Mouse (Mus musculus) forelimb bud, embryonic 11.5 days (tissue): Measurements from ENCODE around the gene Cel.
A peak's percentile ranks its signal among the peaks of the same experiment; 100 is the strongest.

ENCODE experiments used
- DNase-seq: peaks from one replicate; pipeline ENCODE4 v3.0.0-alpha.2; 2012; ENCODE audit warnings: low read depth, low spot score

Cel gene

GRCm38 (mm10) chr2:28537995-28538816, 25.0 kb downstream of the Cel start:
- DNase-seq: no peak

- DNase-seq: no peak
Measured at GRCm38 (mm10) chr2:28537634-28537920, 25.6 kb downstream of the Cel start.

DNA sequence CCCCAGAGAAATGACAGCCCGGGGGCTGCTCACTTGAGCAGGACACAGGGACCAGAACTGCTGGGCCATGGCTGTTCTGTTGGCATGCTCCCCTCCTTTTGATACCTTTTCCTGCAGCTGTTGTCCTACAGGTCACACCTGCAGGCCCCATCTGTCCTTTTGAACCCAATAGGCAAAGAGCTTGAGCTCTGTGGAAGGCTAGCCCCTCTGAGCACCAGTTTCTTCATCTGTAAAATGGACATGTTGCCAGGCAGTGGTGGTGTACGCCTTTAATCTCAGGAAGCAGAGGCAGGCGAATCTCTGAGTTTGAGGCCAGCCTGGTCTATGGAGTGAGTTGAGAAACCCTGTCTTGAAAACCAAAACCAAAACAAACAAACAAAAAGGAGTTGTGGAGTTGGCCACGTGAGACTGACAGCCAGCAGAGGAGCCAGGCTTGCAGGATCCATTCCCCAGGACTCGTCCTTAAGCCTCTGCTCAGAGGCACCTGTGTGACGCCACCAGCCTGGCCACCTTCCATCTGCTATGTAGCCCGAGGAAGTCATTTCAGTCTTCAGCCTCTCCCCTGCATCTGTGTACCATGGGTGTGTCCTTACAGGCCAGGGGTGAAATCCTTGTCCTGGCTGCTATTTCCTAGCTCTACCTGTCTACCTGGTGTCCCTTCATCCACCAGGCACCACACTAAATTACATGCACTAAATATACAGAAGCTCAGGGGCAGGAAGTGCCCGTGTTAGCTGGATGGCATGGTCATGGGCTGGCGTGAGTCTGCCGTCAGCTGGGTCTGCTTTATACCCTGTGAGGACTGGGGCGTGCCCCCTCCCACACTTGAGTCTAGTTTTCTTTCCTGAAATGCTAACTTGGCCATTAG, 26.2 kb downstream of the Cel start:
- DNase-seq: no peak

DNA sequence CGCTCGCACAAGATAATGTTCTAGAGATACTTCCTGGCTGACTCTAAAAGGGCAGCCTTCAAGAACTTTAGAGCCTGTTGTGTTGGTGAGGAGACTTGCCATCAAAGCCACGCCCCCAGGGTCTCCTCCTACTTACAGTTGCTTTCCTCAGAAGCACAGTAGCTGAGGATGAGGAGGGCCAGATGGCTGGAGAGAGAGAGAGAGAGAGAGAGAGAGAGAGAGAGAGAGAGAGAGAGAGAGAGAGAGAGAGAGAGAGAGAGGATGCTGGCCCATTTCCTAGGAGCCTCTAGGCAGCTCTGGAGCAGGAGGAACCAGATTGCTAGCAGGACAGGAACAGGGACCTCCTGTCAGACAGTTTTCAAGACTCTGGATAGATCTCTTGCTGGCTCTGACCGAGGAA, 27.0 kb downstream of the Cel start:
- no peak for DNase-seq

- no peak for DNase-seq
Measured at GRCm38 (mm10) chr2:28535650-28536049, 27.6 kb downstream of the Cel start.

GRCm38 (mm10) chr2:28535263-28535540, 28.0 kb downstream of the Cel start:
- no peak for DNase-seq

DNA sequence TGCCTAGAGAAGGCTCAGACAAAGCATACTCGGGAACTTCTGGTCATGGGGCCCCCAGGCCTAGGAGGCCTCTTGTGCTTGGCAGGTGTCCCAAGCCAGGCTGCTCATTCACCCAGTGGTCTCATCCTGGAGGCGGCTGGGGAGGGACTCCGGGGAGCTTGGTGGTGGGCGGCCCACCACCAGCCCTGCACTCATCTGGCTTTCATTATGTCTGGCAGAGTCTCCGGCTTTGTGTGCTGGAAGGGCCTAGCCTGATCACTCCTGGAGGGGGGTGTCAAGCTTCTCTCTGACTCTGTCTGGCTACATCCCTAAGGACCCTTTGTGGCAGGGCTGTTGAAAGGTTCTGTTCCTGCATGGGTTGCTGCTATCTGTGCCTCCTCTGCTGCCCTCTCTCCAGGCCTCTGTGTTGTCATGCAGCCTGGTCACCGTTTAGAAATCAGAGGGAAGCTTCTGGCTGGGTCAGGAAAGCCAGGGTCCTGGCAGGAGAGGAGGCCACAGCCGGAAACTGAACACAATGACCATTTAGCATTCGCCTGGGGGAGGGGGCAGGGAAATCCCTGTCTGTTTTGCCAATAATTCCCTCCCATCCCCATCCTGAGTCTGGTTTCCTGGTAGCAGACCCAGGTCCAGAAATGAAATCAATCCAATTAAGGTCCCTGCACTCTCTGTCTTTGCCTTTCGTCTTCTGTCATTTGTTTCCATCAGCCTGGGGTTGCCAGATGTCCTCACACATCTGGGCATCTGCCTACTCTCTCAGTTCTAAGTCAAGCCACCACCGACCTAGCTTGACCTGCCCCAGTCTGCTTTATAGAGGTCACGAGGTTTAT, 28.6 kb downstream of the Cel start:
- DNase-seq: peak; percentile 67

DNA sequence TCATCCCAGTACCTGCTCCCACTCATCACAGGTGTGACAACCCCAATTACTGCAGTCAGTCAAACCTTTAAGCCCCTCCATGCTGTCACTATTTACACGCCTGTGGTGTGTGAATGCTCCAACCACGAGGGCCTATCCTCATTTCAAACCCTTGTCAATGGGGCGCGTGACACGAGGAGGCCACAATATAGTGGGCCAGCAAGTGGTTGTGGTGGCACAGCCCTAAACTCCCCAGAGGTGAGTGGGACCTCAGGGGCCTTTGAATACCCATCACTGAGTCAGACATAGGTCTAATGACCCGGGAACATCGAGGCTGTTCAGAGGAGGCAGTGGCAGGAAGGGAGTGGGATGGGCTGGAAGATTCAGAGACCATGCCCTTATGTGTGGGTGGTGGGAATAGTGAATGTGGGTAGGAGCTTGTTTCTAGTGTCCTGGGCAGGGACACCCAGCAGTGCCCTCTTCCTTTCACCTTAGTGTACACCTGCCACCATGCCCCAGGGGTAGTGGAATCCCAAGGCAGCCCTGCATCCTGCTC, 29.2 kb downstream of the Cel start:
- no peak for DNase-seq

DNA sequence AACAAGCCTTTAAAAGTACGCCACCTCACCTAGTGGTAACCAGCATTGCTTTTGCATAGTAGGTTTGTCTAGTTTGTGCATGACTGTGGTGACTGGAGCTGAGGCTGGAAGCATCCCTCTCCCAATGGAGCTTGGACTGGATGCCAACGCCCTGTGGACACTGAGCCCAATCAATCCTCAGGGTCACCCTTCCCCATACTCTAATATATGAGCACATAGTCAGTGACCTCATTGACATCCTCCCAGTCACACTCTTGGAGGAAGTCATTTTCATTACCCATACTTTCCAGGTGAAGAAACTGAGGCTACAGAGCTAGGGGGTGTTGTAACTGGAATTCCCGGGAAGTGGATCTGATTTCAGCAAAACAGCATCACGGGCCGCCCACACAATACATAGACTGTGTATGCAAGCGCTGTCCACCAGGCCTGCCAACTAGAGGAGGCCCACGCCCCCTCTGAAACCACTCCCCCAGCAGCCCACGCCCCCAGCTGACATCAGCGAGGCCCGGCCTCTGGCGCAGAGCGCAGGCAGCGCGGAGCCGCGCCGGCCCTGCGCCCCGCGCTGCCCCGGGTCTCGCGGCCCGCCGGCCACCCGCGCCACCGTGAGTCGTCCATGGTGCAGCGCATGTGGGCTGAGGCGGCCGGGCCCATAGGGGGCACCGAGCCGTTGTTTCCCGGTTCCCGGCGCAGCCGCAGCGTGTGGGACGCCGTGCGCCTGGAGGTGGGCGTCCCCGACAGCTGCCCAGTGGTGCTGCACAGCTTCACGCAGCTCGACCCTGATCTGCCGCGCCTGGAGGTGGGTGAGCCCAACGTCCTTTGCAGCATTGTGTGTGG, 30.0 kb downstream of the Cel start:
- DNase-seq: peak; percentile 88

DNA sequence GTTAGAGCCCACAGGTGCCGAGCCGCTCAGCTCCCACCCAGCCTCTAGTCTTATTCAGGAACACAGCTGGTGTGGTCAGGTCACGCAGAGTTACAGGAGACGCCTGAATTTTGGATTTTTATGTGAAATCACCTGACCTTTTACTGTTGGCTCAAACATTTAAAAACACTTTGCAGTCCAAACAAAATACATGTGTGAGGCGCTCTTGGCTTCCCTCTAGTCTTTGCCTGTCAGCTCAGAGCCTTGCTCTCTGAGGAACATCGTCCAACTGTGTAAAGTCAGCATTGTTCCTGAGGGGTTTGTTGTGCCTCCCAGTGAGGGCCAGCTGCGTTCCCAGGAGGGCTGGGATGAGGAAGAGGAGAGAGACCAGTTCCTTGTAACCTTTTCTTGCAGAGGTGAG, 32.9 kb downstream of the Cel start:
- no peak for DNase-seq

GRCm38 (mm10) chr2:28529856-28530255, 33.3 kb downstream of the Cel start:
- DNase-seq: no peak

DNA sequence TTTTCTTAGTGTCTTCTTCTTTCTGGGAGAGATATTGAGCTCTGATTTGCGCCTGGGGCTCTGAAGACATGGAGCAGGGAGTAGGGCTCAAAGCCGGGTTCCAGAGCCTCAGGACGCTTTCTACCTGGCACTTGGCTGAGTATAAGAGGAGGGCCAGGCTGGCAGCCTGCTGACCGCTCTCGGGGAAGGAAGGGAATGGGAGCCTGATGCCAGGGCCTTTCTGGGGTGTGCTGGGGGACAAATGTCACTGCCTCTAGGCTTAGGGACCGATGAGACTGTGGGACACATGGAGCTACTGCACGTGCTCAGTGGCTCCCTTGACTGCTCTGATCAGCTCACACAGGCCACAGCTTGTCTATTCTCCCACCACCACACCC, 34.9 kb downstream of the Cel start:
- no peak for DNase-seq

GRCm38 (mm10) chr2:28527436-28528353, 35.5 kb downstream of the Cel start:
- no peak for DNase-seq

GRCm38 (mm10) chr2:28525943-28526876, 37.0 kb downstream of the Cel start:
- DNase-seq: no peak

- no peak for DNase-seq
Measured at GRCm38 (mm10) chr2:28525219-28525942, 37.8 kb downstream of the Cel start.

DNA sequence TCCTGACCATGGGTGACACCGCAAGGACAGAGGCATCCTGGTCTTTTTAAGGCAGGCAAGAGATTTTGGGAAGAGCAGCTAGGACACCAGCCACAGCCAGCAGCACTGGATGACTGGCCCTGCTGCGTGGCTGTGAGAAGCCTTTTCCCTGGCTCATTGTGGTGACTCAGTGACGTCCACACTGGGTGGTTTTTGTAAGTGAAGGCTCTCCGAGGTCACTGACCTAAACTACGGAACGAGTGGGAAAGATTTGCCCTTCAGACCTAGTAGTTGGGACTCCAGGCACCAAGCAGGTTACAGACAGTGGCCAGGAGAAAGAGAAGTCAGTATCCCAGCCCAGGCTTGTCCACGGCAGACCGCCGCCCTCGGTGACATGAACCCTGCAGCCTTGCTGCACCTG, 38.8 kb downstream of the Cel start:
- no peak for DNase-seq

DNA sequence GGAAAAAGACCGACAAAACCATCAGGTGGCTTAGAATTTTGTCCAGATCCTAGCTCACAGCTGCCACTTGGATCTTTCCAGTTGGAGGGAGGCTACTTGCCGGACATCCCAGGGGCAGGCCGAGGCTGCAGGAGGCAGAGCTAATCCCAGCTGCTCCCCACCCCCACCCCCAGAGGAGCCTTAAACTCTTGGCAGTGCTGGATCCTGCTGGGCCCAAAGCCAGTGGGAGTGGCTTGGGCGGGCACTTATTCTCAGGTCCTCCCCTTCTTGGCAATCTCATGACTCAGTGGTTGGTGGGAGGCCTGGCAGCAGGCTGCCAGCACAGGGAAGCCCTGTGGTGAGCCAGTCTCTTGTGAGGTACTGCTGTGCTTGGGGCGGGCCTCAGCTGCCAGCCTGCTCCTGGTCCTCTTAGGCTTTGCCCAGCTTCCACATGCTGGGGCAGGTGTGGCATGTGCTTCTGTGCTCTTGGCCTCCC, 39.5 kb downstream of the Cel start:
- no peak for DNase-seq

- no peak for DNase-seq
Measured at GRCm38 (mm10) chr2:28522166-28522565, 41.0 kb downstream of the Cel start.
